Mouse (Mus musculus) erythroid progenitor cell, adult 5-6 weeks (primary cell): ENCODE results near the gene Myl12a. TPM values are rescaled to one million over a fixed set of nuclear protein-coding genes. Genes with fewer than 3 reads are reported as not detected.
"Not testable (repeated sequence)": the region's sequence is repeated elsewhere in the genome, so short reads cannot be mapped to it uniquely, and the experiment has no call there.

ENCODE experiments used
- ATAC-seq: replicated peaks from 2 replicates; pipeline ENCODE4 v1.8.0; 2016; ENCODE audit warnings: moderate number of reproducible peaks, mild to moderate bottlenecking, moderate TSS enrichment, inconsistent platforms; ENCODE audit not compliant: poor library complexity, low FRiP score, severe bottlenecking
- total RNA-seq, 2 experiments: library from RNA; stranded (forward) in 1 of 2; stranded (reverse) in 1 of 2; fragments of 150-400 nt in 1 of 2; fragments of 186-747, 209-891 nt in 1 of 2; gene quantifications; 2 replicates each; pipeline versions ENCODE4 v1.2.3 to v1.2.4; 2015 to 2017; ENCODE audit warnings: low replicate concordance in 2 of 2

Gene Myl12a
- total RNA-seq, 2 experiments from 2014 or later, result 45.2 to 111 TPM

GRCm38 (mm10) chr17:70991706-70992625, 10.7 kb downstream of the Myl12a start:
- no peak for ATAC-seq

- peak; percentile 94 for ATAC-seq
These were observed 12.0 kb downstream of the Myl12a start for GRCm38 (mm10) chr17:70990403-70991303.

- ATAC-seq, result peak; percentile 52
These were observed 12.7 kb downstream of the Myl12a start for GRCm38 (mm10) chr17:70989991-70990390.

- ATAC-seq, result no peak
These were observed 13.2 kb downstream of the Myl12a start for GRCm38 (mm10) chr17:70989430-70989829.

- no peak for ATAC-seq
These were observed 14.3 kb downstream of the Myl12a start for GRCm38 (mm10) chr17:70988337-70988767.

- no peak for ATAC-seq
These were observed 15.6 kb downstream of the Myl12a start for GRCm38 (mm10) chr17:70986831-70987660.

GRCm38 (mm10) chr17:70986355-70986740, 16.3 kb downstream of the Myl12a start:
- ATAC-seq, result no peak

- no peak for ATAC-seq
These were observed 16.9 kb downstream of the Myl12a start for GRCm38 (mm10) chr17:70985501-70986354.

GRCm38 (mm10) chr17:70979345-70980223, 23.1 kb downstream of the Myl12a start:
- ATAC-seq, result no peak

- ATAC-seq, result no peak
These were observed 24.9 kb downstream of the Myl12a start for GRCm38 (mm10) chr17:70977799-70978198.

GRCm38 (mm10) chr17:70974065-70974464, 28.6 kb downstream of the Myl12a start:
- ATAC-seq, result not testable (repeated sequence)

GRCm38 (mm10) chr17:70973398-70973797, 29.3 kb downstream of the Myl12a start:
- ATAC-seq, result no peak

GRCm38 (mm10) chr17:70971206-70971605, 31.5 kb downstream of the Myl12a start:
- ATAC-seq, result no peak

- no peak for ATAC-seq
These were observed 34.0 kb downstream of the Myl12a start for GRCm38 (mm10) chr17:70968606-70969191.

- no peak for ATAC-seq
These were observed 35.0 kb downstream of the Myl12a start for GRCm38 (mm10) chr17:70967646-70968045.

GRCm38 (mm10) chr17:70967191-70967590, 35.5 kb downstream of the Myl12a start:
- no peak for ATAC-seq

- no peak for ATAC-seq
These were observed 36.6 kb downstream of the Myl12a start for GRCm38 (mm10) chr17:70966126-70966525.
